Mouse (Mus musculus) olfactory bulb, adult 2 months (tissue): Measurements from ENCODE around the gene Lama2.

Experiments used
- CTCF ChIP-seq: fragments of 200-500 bp; IDR thresholded peaks from 2 replicates; pipeline ENCODE4 v1.5.1; 2012; ENCODE audit warnings: low read depth, mild to moderate bottlenecking, low read length, moderate library complexity; ENCODE audit not compliant: insufficient read depth
- POLR2A ChIP-seq: fragments of 200-500 bp; IDR thresholded peaks from 2 replicates; pipeline ENCODE4 v1.6.1; 2012; ENCODE audit warnings: mild to moderate bottlenecking, low read depth, low read length, moderate library complexity; ENCODE audit not compliant: insufficient read depth

- TF ChIP-seq CTCF, result no peak
- no peak for TF ChIP-seq POLR2A
These were observed 550.6 kb downstream of the Lama2 start for GRCm38 (mm10) chr10:27068794-27069435.
